Mouse (Mus musculus) macrophage (primary cell): ENCODE results near the gene Ddx6. TPM values are rescaled to one million over a fixed set of nuclear protein-coding genes. Genes with fewer than 3 reads are reported as not detected.

Experiments
- H3K27ac ChIP-seq: fragments of 350-480 bp; formaldehyde crosslinking; 2 replicates; pipeline ENCODE4 v1.9.0; 2021
- H3K36me3 ChIP-seq: fragments of 350-480 bp; formaldehyde crosslinking; 2 replicates; pipeline ENCODE4 v1.9.0; 2021; ENCODE audit errors: inconsistent target
- H3K4me3 ChIP-seq: fragments of 350-480 bp; formaldehyde crosslinking; 2 replicates; pipeline ENCODE4 v1.9.0; 2021; ENCODE audit errors: inconsistent target
- H3K79me2 ChIP-seq: fragments of 350-480 bp; formaldehyde crosslinking; 2 replicates; pipeline ENCODE4 v1.9.0; 2021; ENCODE audit errors: inconsistent target
- WGBS: methylation state at CpG from one replicate; pipeline ENCODE4 v1.1.7; 2026; ENCODE audit warnings: inconsistent platforms; ENCODE audit not compliant: missing documents; 5-methylcytosine and 5-hydroxymethylcytosine counted together
- polyA plus RNA-seq: library from polyadenylated mRNA; stranded (reverse); fragments of 250-400 nt; gene quantifications from 3 replicates; pipeline ENCODE4 v1.2.4, GENCODE M21; 2018; ENCODE audit warnings: inconsistent platforms

The Ddx6 gene
- polyA plus RNA-seq, 1 experiment from 2014 or later, result 72.2 TPM

GRCm38 (mm10) chr9:44586640-44587261 lies 17.9 kb upstream of the Ddx6 start:
- H3K4me3 ChIP-seq, result no peak overlapping the region
- H3K27ac ChIP-seq, result no peak overlapping the region
- no peaks in the 10 kb centered on the region for H3K79me2 ChIP-seq
- WGBS, result 95% methylated on average over 8 of the region's 8 CpGs
- no peaks in the 10 kb centered on the region for H3K36me3 ChIP-seq

GRCm38 (mm10) chr9:44587262-44588160 lies 17.2 kb upstream of the Ddx6 start:
- Histone ChIP-seq H3K36me3 (no peaks in the 10 kb centered on the region), H3K27ac (no peak overlapping the region), H3K4me3 (no peak overlapping the region), H3K79me2 (no peaks in the 10 kb centered on the region)
- WGBS, result 82% methylated on average over 9 of the region's 9 CpGs

GRCm38 (mm10) chr9:44588605-44589004 lies 16.1 kb upstream of the Ddx6 start:
- Histone ChIP-seq H3K36me3 (no peaks in the 10 kb centered on the region), H3K27ac (no peak overlapping the region), H3K79me2 (no peaks in the 10 kb centered on the region), H3K4me3 (no peak overlapping the region)
- 91% methylated on average over 9 of the region's 9 CpGs for WGBS

GRCm38 (mm10) chr9:44589095-44589494 lies 15.6 kb upstream of the Ddx6 start:
- H3K4me3 ChIP-seq, result no peak overlapping the region
- no peaks in the 10 kb centered on the region for H3K79me2 ChIP-seq

GRCm38 (mm10) chr9:44590969-44591368 lies 13.7 kb upstream of the Ddx6 start:
- WGBS, result 100% methylated on average over 2 of the region's 2 CpGs
- Histone ChIP-seq H3K36me3 (no peaks in the 10 kb centered on the region), H3K27ac (no peak overlapping the region), H3K4me3 (no peak overlapping the region), H3K79me2 (no peaks in the 10 kb centered on the region)

More at GRCm38 (mm10) chr9:44589095-44589494, 15.6 kb upstream of the Ddx6 start:
- Histone ChIP-seq H3K27ac (no peak overlapping the region), H3K36me3 (no peaks in the 10 kb centered on the region)

- no peak overlapping the region for H3K27ac ChIP-seq
- 94% methylated on average over 7 of the region's 7 CpGs for WGBS
These were observed 13.0 kb upstream of the Ddx6 start for GRCm38 (mm10) chr9:44591595-44592188.

GRCm38 (mm10) chr9:44593221-44593620 lies 11.5 kb upstream of the Ddx6 start:
- WGBS, result 90% methylated on average over 4 of the region's 4 CpGs
- Histone ChIP-seq H3K4me3 (no peak overlapping the region), H3K27ac (peak overlapping the region; percentile 56), H3K36me3 (no peaks in the 10 kb centered on the region), H3K79me2 (no peaks in the 10 kb centered on the region)

More at GRCm38 (mm10) chr9:44591595-44592188, 13.0 kb upstream of the Ddx6 start:
- no peaks in the 10 kb centered on the region for H3K36me3 ChIP-seq
- H3K4me3 ChIP-seq, result no peak overlapping the region
- H3K79me2 ChIP-seq, result no peaks in the 10 kb centered on the region

GRCm38 (mm10) chr9:44593886-44594285 lies 10.8 kb upstream of the Ddx6 start:
- H3K4me3 ChIP-seq, result no peak overlapping the region
- H3K79me2 ChIP-seq, result no peaks in the 10 kb centered on the region
- H3K27ac ChIP-seq, result no peak overlapping the region; the same call in 1 of the 2 replicates
- WGBS, result 94% methylated on average over 4 of the region's 4 CpGs
- H3K36me3 ChIP-seq, result no peaks in the 10 kb centered on the region

- no peak overlapping the region for H3K27ac ChIP-seq
- no peak overlapping the region for H3K4me3 ChIP-seq
- WGBS, result 96% methylated on average over 9 of the region's 9 CpGs
- no peaks in the 10 kb centered on the region for H3K79me2 ChIP-seq
- H3K36me3 ChIP-seq, result no peaks in the 10 kb centered on the region
These were observed 9.7 kb upstream of the Ddx6 start for GRCm38 (mm10) chr9:44594901-44595536.

- H3K4me3 ChIP-seq, result no peak overlapping the region
- WGBS, result 100% methylated on average over 1 of the region's 1 CpGs
- H3K79me2 ChIP-seq, result no peaks in the 10 kb centered on the region
- no peaks in the 10 kb centered on the region for H3K36me3 ChIP-seq
- H3K27ac ChIP-seq, result no peak overlapping the region
These were observed 9.2 kb upstream of the Ddx6 start for GRCm38 (mm10) chr9:44595537-44595930.

GRCm38 (mm10) chr9:44597742-44598141 lies 7.0 kb upstream of the Ddx6 start:
- H3K36me3 ChIP-seq, result no peaks in the 10 kb centered on the region
- H3K4me3 ChIP-seq, result no peak overlapping the region
- WGBS, result 92% methylated on average over 2 of the region's 2 CpGs
- no peak overlapping the region for H3K27ac ChIP-seq
- peaks cover 12% of the 10 kb centered on the region for H3K79me2 ChIP-seq

GRCm38 (mm10) chr9:44598899-44599495 lies 5.7 kb upstream of the Ddx6 start:
- peaks cover 25% of the 10 kb centered on the region for H3K79me2 ChIP-seq
- no peaks in the 10 kb centered on the region for H3K36me3 ChIP-seq
- no peak overlapping the region for H3K4me3 ChIP-seq
- WGBS, result 71% methylated on average over 18 of the region's 18 CpGs
- no peak overlapping the region for H3K27ac ChIP-seq

- WGBS, result 92% methylated on average over 2 of the region's 6 CpGs
- H3K4me3 ChIP-seq, result no peak overlapping the region
- no peaks in the 10 kb centered on the region for H3K36me3 ChIP-seq
- H3K79me2 ChIP-seq, result peaks cover 28% of the 10 kb centered on the region
- no peak overlapping the region for H3K27ac ChIP-seq
These were observed 5.1 kb upstream of the Ddx6 start for GRCm38 (mm10) chr9:44599616-44600015.

GRCm38 (mm10) chr9:44600801-44601200 lies 3.9 kb upstream of the Ddx6 start:
- Histone ChIP-seq H3K79me2 (peaks cover 38% of the 10 kb centered on the region), H3K27ac (no peak overlapping the region), H3K4me3 (no peak overlapping the region), H3K36me3 (no peaks in the 10 kb centered on the region)
- WGBS, result 92% methylated on average over 4 of the region's 6 CpGs
